Mouse (Mus musculus): ENCODE results near the gene Kxd1.
"Not testable (repeated sequence)": the region's sequence is repeated elsewhere in the genome, so short reads cannot be mapped to it uniquely, and the experiment has no call there.

Kxd1 gene

GRCm38 (mm10) chr8:70512253-70512903, 15.4 kb downstream of the Kxd1 start:
- no peak for DNase-seq

GRCm38 (mm10) chr8:70511770-70512169, 16.0 kb downstream of the Kxd1 start:
- DNase-seq, result no peak

- not testable (repeated sequence) for DNase-seq
These were observed 16.6 kb downstream of the Kxd1 start for GRCm38 (mm10) chr8:70511174-70511573.

GRCm38 (mm10) chr8:70510228-70510915, 17.4 kb downstream of the Kxd1 start, which contains the start of gene Uba52:
TSS of gene Uba52 (minus strand) at chr8:70510801.
- DNase-seq, result peak; percentile 97 to 98

GRCm38 (mm10) chr8:70509281-70509952, 18.3 kb downstream of the Kxd1 start:
- DNase-seq, result no peak

- no peak for DNase-seq
These were observed 20.7 kb downstream of the Kxd1 start for GRCm38 (mm10) chr8:70507027-70507393.

- DNase-seq, result peak; percentile 98
These were observed 21.3 kb downstream of the Kxd1 start, which contains the start of gene Rex1bd for GRCm38 (mm10) chr8:70506328-70507026. TSS of gene Rex1bd (minus strand) at chr8:70506752.

GRCm38 (mm10) chr8:70505698-70506327, 21.9 kb downstream of the Kxd1 start:
- DNase-seq, result peak in 1 of 2 experiments; percentile 54

- DNase-seq, result peak; percentile 85 to 88
These were observed 22.9 kb downstream of the Kxd1 start for GRCm38 (mm10) chr8:70504851-70505250.

- peak; percentile 70 to 77 for DNase-seq
These were observed 23.5 kb downstream of the Kxd1 start for GRCm38 (mm10) chr8:70504291-70504716.

- peak; percentile 78 to 87 for DNase-seq
These were observed 24.6 kb downstream of the Kxd1 start for GRCm38 (mm10) chr8:70503062-70503750.

- no peak for DNase-seq
These were observed 25.2 kb downstream of the Kxd1 start for GRCm38 (mm10) chr8:70502540-70502939.

GRCm38 (mm10) chr8:70501820-70502529, 25.8 kb downstream of the Kxd1 start:
- no peak for DNase-seq

GRCm38 (mm10) chr8:70500386-70501301, 27.1 kb downstream of the Kxd1 start:
- peak in 1 of 2 experiments; percentile 48 for DNase-seq

GRCm38 (mm10) chr8:70495771-70496062, 32.0 kb downstream of the Kxd1 start:
- no peak for DNase-seq

- DNase-seq, result no peak
These were observed 32.6 kb downstream of the Kxd1 start for GRCm38 (mm10) chr8:70495001-70495770.

GRCm38 (mm10) chr8:70494416-70494945, 33.3 kb downstream of the Kxd1 start:
- DNase-seq, result no peak

- DNase-seq, result no peak
These were observed 33.9 kb downstream of the Kxd1 start for GRCm38 (mm10) chr8:70493692-70494415.

Data from kidney, postnatal 4 days (tissue).